In the genomic region with DNA sequence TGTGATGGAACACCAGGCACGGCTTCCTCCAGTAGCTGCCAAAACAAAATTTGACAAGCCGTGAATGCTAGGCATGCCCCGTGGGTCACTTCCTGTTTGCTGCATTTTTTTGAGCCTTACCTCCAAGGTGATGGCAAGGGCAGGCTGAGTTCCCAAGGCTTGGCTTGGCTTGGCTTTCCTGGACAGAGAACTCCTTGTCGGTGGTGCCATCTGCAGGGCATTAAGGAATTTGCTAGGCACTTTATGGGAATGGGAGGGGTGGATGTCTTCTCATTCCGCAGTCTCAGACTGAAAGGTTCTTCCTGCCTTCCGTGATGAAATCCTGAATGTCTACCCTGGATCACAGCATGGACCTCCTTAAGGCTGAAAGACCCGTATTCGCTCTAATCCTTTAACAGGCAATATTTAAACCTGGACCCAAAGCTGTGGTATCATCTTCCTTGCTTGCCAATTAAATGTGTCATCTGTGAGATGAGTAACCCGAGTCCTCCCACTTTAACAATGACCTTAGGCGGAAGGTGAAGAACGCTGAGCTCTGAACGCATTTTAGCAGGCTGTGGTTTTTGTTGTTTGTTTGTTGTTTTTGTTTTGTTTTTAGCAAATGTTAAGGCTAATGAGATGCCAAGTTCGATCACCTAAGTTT, we compare ENCODE assay signal across 7 mouse cellular contexts. TPM values are rescaled to one million over a fixed set of nuclear protein-coding genes. Genes with fewer than 3 reads are reported as not detected.
DNase-seq lines count a peak whose midpoint lies in the region; ATAC-seq lines count a peak whose summit lies in the region.

No protein-coding gene starts in this region.

- no peaks in the 10 kb centered on the region for H3K9me3 ChIP-seq in hindbrain, embryonic 13.5 days

- H3K4me1 ChIP-seq in hindbrain, embryonic 13.5 days (replicated peaks) = peaks cover 15% of the 10 kb centered on the region

- ATAC-seq in activated CD4-positive, CD25-positive, alpha-beta regulatory T cell, adult 4 months = peak; percentile 31
- 0 out of 2 replicates have a peak, but pooled peaks have one; percentile 40 for ATAC-seq in hindbrain, embryonic 13.5 days (ENCODE audit: low FRiP score)

- no peak overlapping the region for H3K9ac ChIP-seq in hindbrain, embryonic 13.5 days

- DNase-seq in cerebellum, postnatal 14 days = peak; percentile 90
- DNase-seq in frontal cortex, postnatal 36 days (ENCODE audit: low spot score in 2 of 2) = peak; percentile 66 to 76
- DNase-seq in layer of hippocampus, postnatal 14 days (ENCODE audit: low spot score in 2 of 2) = peak; percentile 64 to 75
- peak; percentile 87 for DNase-seq in lung, postnatal 25 days (ENCODE audit: low spot score)
- peak; percentile 91 for DNase-seq in retina, postnatal 1 day

- peaks cover 13% of the 10 kb centered on the region for H3K36me3 ChIP-seq in hindbrain, embryonic 13.5 days

- no peak overlapping the region for H3K4me2 ChIP-seq in hindbrain, embryonic 13.5 days

- no peak overlapping the region for H3K4me3 ChIP-seq in hindbrain, embryonic 13.5 days

- no peaks in the 10 kb centered on the region for H3K27me3 ChIP-seq in hindbrain, embryonic 13.5 days

- 15% methylated on average over 13 of the region's 13 CpGs for WGBS in hindbrain, embryonic 13.5 days

- no peak overlapping the region for H3K27ac ChIP-seq in hindbrain, embryonic 13.5 days

RNA-seq across cellular contexts. Expression of gene Tuba1b, which starts 5.6 kb away (rescaled TPM):
- polyA plus RNA-seq in activated CD4-positive, CD25-positive, alpha-beta regulatory T cell, adult 4 months (2017; shearing (Covaris generic)) = 100 to 1,000 TPM; 510 to 711 TPM
- polyA plus RNA-seq in hindbrain, embryonic 13.5 days (2015; fragmentation: Nextera tagmentation; extraction: Ambion mirVana) = 1,016 and 1,054 TPM in 2 replicates
- 100 to 1,000 TPM; 661 to 671 TPM for total RNA-seq in layer of hippocampus, postnatal 14 days (2021)

RNA-seq across cellular contexts. Expression of gene Lmbr1l, which starts 10.7 kb away (rescaled TPM):
- polyA plus RNA-seq in activated CD4-positive, CD25-positive, alpha-beta regulatory T cell, adult 4 months (2017; shearing (Covaris generic)) = 10 to 100 TPM; 24.2 to 42.0 TPM
- polyA plus RNA-seq in hindbrain, embryonic 13.5 days (2015; fragmentation: Nextera tagmentation; extraction: Ambion mirVana) = 37.7 and 38.3 TPM in 2 replicates
- total RNA-seq in layer of hippocampus, postnatal 14 days (2021) = 10 to 100 TPM; 13.7 to 17.9 TPM

RNA-seq across cellular contexts. Expression of gene Gm49450, which starts 24.6 kb away (rescaled TPM):
- not detected for polyA plus RNA-seq in activated CD4-positive, CD25-positive, alpha-beta regulatory T cell, adult 4 months (2017; shearing (Covaris generic))
- polyA plus RNA-seq in hindbrain, embryonic 13.5 days (2015; fragmentation: Nextera tagmentation; extraction: Ambion mirVana) = not detected in 2 replicates
- not detected for total RNA-seq in layer of hippocampus, postnatal 14 days (2021)

RNA-seq across cellular contexts. Expression of gene Tuba1a, which starts 24.8 kb away (rescaled TPM):
- 100 to 1,000 TPM; 243 to 273 TPM for polyA plus RNA-seq in activated CD4-positive, CD25-positive, alpha-beta regulatory T cell, adult 4 months (2017; shearing (Covaris generic))
- 15,152 and 15,804 TPM in 2 replicates for polyA plus RNA-seq in hindbrain, embryonic 13.5 days (2015; fragmentation: Nextera tagmentation; extraction: Ambion mirVana)
- 1,000 to 10,000 TPM; 2,120 to 2,322 TPM for total RNA-seq in layer of hippocampus, postnatal 14 days (2021)

RNA-seq across cellular contexts. Expression of gene Dhh, which starts 30.4 kb away (rescaled TPM):
- under 1 TPM; 0.11 to 0.15 TPM for polyA plus RNA-seq in activated CD4-positive, CD25-positive, alpha-beta regulatory T cell, adult 4 months (2017; shearing (Covaris generic))
- polyA plus RNA-seq in hindbrain, embryonic 13.5 days (2015; fragmentation: Nextera tagmentation; extraction: Ambion mirVana) = 1.7 and 2.2 TPM in 2 replicates
- total RNA-seq in layer of hippocampus, postnatal 14 days (2021) = under 1 TPM; 0.31 to 0.35 TPM
